Mouse (Mus musculus): ENCODE results near the gene Psd.

Psd gene

DNA sequence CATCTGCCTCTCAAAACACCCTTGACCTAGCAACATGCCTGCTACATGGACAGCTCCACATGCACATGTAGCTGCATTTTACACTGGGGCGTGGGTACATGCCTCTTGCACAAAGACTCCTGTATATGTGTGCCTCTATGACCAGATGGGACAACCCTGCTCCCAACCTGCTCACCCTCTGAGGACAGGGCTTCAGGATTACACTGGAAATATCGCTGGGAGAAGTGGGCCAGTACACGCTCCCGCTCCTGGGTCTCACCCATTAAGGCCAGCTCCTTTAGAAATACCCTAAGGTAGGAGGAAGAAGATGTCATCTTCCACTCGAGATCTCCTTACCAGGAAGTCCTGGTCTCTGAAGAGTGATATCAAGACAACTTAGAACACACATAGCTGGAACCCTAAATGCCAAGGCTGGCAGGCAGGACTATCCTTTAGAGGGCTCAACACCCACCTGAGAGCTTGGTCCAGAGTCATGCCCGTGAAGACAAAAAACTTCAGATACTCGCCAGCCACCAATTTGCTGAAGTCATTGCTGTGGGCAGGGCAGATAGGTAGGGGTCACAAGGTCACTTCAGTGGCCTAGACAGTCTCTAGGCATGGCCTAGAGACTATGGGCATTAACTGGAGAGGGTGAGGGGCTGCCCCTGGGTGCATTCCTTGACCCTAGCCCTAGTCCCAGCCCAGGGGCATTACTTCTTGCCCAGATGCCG lies 6.7 kb downstream of the Psd start:
- DNase-seq, result peak; percentile 4 to 17

DNA sequence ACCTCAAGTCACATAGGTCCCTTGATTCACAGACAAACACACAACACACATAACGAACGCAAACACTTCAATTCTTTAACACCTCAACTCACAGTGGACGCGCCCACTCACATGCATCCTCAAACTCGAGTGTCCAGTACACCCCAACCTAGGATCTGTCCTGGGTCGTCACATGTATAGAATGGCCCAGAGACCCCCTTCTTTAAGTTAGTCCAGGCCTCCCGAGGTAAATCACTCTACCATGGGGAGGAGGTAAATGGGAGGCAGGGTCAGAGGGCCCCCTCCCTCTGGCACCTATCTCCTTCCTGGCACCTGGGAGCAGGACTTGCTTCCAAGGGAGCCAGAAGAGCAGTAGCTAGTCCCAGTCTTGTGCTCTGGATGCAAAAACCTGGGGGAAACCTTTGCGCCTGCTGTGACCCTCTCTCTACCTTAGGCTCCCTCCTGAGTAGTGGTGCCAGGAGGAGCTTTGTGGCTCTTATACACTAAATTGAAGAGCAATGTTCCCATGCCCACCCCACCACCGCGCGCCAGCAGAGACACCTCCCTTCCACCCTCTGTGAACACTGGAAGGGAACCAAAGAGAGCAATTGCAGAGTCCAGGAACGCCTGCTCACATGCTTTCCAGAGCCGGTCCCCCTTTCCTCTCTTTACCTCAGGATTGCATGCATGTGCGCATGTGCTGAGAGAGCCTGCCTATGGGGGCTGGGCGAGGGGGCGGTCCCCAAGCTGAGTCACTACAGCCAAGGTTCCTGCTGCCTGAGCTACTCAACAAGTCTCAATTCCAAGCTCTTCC lies 8.2 kb downstream of the Psd start:
- peak; percentile 83 to 88 for DNase-seq

DNA sequence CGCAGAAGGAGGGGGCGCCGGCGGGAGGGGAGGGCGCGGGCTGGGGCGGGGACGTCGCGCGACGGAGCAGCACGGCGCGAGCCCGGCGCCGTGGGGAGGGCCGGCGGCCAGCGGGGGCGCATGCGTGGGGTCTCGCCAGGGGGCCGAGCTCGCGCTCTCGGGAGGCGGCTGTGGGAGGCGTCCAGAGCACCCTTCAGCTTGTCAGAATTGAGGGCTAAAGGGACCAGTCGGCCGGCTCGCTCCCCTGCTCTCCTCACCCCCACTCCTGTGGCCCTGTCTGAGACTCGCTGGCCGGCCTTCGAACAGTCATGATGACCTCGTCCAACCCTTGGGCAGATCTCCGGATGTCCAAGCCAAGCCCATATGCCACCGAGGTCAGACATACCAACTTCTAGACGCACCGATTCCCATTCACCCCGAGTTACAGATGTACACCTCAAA lies 8.9 kb downstream of the Psd start:
- peak; percentile 42 to 50 for DNase-seq

DNA sequence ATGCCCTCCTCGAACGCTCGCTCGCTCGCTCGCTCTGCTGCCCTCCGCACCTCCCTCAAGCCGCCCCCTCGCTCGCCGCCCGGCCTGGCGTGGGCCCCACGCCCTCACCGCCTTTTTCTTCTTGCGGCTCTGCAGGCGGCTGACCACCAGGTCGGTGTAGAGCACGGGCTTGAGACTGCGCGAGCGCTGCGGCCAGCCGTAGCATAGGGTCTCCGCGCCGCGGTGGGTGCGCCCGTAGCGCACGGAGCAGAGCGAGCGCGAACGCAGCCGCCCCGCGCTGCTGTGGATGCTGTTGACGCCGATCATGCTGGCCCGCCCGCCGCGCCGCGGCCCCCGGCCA lies 9.4 kb downstream of the Psd start:
- peak in 1 of 2 experiments; percentile 37 for DNase-seq

DNA sequence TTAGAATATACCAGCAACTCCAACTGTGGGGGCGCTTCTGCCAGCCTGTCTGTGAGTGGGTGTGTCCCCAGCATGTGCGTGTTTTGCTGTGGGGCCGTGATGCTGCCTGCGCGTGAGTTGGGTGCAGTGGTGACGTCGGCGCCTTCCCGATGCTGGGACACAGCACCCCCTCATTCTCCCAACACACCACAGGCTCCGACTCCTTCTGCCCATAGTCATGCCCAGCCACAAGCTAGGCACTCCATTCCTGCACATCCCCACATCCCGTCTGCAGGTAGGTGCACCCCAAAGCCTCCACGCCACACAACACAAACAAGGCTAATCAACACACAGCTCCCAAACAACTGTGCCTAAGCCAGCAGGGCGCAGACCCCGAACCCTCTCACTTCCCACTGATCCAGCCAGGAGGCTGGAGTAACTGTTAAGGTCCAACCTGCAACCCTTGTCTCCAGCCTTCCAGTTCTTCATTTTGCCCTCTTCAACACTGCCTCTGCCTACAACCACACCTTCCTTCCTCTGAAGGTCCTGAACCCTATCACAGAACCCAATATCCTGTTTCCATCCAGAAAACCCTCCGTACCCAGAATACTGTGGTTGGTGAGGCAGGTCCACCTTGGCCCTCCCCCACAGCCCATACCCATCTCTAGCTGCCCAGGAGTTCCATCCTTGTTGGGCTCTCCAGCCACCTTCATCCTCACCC lies 10.0 kb downstream of the Psd start:
- DNase-seq, result peak; percentile 12 to 13

DNA sequence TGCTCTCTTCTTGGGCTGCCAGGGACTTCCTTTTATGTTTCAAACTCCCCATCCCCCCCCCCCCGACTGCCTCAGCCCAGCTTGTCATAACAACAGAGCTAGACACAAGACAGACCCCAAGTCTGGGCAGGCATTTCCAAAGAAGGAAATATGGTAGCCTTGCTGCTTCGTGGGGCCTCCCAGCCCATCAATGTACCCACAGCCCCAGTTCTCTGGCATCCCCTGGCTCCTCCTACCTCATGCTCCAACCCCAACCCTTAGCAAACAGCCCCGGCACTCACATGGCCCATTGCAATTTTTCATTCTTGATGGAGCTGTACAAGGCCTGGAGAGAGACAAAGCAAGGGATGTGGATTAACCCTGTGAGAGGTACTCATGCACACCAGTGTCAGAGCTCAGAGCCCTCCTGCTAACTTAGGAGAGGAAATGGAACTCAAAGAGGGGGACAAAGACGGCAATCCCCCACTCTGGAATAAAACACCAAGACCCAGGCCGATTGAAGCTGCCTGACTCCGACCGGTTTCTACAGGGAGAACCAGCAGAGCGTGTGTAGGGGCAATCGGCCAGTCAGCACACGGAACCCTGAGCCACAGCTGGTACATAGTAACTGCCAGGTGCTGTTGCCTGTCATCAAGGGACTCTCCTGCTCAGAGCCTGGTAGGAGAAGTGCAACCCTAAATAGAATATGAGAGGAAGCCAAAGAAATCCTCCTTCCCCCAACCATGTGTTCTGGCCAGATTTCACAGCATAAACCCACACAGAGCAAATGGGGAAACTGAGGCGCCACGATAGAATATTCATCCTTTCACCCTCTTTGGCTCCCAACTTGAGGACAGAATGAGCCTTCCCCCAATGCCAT lies 11.0 kb downstream of the Psd start:
- DNase-seq, result peak in 1 of 2 experiments; percentile 16

DNA sequence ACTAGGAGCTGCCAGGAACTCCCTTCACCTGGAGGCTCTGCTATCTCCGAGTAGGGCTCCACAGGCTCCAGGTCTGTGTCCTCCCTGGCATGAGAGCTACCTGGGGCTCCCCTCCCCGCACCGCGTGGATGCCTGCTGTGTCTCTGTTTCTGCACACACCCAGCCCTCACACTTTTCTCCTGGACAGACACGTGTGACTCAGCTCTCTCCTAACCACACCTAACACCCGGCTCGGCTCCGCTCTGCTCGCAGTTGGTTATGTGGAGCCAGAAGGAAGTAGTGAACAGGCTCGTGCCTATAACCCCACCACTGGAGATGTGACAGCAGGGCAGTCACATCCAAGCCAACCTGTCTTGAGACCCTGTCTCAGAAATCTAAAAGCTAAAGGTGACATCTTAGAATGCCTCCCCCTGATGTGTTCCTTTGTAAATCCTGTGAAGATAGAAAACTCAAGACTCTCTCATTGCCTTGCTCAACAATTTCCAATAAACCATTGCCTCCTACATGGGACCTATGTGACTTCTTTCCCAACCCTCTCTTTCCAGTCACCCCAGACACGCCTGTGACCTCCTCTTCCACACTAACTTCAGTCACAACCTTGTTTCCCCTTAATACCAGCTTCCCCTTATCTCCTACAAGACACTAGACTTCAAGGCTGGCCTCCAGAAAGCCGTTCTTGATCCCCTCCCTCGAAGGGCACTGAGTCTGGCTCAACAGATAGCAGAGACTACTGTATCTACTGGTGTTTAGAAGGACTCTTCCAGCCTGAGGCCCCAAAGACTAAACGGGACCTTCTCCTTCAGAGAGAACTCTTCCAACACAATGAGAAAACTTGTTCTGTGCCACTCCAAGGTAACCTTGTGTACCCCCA lies 11.8 kb downstream of the Psd start:
- peak in 1 of 2 experiments; percentile 3 for DNase-seq

DNA sequence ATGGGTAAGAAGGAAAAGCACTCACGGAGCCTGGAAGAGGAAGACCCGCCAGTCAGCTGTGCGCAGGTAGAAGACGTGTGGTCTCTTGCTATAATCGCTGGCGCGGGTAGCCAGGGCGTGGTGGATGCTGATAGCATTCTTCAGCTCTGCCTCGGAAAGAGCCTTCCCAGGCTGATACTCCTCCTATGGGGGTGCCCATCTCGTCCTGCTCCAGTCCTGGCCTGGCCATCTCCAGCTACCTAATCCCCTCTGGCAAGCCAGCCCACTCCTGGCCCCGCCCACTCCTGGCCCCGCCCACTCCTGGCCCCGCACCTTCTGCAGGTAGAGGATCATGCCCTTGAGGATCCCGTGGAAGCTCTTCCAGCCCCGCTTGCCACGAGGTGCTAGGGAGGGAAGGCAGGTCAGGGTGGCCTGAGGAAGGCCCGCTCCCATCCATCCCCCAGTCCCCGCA lies 12.8 kb downstream of the Psd start:
- peak; percentile 27 to 28 for DNase-seq

DNA sequence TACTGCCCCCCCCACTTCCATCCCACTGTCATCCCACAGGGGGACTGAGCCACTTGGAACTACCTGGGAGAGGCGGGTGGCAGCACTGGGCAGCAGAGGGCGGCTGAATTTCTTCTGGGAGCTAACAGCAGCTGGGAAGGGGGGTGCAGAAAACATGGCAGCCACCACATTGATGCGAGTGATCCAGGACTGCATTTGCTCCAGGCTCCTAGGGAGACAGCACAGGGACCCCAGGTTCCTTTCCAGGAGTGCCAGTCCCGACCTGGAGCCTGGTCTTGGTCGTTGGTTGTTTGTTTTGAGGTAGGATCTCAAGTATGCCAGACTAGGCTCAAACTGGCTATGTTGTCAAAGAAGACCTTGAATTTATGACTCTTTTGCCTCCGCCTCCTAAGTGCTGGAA lies 13.4 kb downstream of the Psd start:
- DNase-seq, result no peak

DNA sequence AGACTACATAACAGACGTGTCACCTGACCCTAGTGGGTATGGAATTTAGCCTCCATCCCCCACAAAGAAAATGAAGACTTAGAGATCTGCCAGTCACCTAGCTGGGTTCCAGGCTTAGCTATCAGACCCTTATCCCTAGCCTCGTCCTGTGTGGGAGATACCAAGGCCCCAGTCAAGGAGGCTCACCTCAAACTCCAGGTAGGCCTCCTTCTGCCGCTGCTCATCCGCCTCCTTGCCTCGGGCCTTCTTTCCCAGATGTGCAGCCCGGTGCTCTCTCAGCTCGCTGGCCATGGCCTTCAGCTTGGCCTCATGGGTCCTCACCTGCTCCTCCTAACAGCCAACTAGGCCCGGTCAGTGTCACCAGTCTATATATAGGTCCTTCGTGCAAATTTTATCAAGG lies 13.8 kb downstream of the Psd start:
- DNase-seq, result no peak

DNA sequence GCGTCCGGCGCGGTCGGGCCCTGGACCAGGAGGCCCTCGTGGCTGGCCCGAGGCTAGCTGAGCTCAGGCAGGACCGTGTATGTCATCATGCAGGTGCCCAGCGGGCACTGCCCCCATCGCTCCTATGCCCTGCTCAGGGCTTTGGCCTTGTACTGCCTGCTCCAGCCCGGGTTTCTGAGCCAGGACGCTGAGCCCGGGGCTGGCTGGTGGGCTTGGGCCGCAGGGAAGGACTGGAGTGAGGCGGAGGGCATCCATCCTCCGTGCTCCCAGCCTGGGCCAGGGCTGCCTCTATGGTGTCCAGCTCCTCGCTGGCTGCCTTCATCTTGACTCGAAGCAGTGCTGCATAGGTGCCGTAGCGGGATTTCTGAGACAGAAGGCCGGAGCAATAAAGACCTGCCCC lies 14.4 kb downstream of the Psd start:
- DNase-seq, result peak in 1 of 2 experiments; percentile 7

DNA sequence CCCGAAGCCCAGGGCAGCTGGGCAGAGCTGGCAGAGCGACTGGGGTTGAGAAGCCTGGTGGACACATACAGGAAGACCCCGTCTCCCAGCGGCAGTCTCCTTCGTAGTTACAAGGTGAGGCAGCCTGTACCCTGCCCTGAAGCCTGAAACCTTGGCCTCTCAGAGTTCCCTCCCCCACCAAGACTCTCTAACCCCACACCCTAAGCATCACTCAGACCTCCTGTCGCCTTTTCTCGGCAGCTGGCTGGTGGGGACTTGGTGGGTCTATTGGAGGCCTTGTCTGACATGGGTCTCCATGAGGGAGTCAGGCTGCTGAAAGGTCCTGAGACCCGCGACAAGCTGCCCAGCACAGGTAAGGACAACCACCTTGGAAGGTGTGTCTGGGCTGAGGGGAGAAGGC lies 15.6 kb downstream of the Psd start:
- no peak for DNase-seq

DNA sequence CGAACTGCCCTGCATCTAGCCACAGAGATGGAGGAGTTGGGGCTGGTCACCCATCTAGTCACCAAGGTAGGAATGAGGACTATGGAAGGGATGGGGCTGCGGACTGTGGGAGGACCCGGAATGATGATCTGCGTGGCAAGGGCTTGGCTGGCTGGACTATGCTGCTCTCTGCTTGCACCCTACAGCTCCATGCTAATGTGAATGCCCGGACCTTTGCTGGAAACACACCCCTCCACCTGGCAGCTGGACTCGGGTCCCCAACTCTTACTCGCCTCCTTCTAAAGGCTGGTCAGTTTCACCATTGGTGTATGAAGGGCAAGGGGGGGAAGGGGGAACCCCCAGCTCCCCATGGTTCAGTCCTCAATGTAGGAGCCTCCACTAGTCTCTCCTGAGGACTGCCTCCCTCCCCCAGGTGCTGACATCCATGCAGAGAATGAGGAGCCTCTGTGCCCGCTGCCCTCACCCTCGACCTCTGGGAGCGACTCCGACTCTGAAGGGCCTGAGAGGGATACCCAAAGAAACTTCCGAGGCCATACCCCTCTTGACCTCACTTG lies 16.6 kb downstream of the Psd start:
- DNase-seq, result no peak

DNA sequence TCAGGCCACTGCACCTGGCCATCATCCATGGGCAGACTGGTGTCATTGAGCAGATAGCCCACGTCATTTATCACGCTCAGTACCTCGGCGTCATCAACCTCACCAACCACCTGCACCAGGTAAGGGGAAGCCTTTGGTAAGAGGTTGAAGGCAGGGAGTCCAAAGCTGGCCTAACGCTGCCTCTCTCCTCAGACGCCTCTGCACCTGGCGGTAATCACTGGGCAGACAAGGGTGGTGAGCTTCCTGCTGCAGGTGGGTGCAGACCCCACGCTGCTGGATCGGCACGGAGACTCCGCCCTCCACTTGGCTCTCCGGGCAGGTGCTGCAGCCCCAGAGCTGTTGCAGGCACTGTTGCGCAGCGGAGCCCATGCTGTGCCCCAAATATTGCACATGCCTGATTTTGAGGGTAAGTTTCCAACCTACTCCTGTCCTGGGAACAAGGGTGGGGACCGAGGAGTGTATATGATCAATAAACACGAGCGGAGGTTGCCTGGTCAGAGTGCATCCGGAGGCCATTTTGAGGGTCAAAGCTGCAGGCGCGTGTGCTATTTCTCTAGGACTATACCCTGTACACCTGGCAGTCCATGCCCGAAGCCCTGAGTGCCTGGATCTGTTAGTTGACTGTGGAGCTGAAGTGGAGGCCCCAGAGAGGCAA lies 17.2 kb downstream of the Psd start:
- DNase-seq, result peak in 1 of 2 experiments; percentile 16

DNA sequence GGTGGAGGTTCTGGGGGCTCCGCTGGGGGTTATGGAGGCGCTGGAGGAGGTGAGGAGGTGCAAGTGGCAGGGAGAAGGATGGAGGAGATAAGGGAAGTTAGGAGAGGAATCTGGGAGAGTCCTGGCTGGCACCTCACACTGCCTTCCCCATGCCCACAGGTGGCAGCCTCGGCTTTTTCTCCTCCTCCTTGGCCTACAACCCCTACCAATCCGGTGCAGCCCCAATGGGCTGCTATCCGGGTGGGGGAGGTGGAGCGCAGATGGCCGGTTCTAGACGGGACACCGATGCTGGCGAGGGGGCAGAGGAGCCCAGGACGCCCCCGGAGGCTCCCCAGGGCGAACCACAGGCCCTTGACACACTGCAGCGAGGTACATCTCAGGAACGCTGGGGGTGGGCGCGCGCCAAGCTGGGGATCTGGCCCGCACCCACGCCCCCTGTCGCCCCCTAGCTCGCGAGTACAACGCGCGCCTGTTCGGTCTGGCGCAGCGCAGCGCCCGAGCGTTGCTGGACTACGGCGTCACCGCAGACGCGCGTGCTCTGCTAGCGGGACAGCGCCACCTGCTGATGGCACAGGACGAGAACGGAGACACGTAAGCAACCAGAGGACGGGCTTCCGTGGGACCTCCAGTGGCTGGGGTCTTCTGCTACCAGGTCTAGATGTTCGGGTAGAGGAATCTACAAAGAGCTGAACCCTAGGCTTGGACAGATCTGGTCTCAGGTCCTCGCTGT lies 18.1 kb downstream of the Psd start:
- peak; percentile 97 for DNase-seq

DNA sequence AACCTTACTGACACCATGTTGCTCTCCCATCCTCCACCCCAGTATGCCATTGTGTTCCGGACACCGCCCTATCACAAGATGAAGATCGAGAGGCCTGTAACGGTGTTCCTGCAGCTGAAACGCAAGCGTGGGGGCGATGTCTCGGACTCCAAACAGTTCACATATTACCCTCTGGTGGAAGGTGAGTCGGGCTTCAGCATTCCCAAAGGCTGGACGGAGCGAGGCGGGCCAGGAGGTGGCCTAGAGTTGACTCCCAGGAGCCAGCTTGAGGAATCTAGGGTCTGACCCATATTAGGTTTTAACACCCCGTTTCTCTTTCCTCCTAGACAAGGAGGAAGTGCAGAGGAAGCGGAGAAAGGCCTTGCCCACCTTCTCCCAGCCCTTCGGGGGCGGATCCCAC lies 18.7 kb downstream of the Psd start:
- DNase-seq, result peak in 1 of 2 experiments; percentile 8

DNA sequence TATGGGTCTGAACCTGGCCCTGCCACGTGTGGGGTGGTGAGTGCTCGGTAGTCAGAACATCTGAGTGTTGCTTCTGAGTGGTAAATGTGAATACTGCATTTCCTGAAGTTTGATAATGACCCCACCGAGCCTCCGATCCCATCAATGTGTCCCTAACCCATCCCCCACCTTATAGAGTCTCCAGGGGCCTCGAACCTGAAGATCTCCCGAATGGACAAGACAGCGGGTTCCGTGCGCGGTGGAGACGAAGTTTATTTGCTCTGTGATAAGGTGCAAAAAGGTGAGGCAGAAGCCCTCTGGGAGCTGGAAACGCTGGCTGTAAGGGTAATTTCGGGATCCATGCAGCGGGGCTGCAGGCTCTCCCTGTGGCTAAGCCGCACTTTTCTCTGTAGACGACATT lies 19.2 kb downstream of the Psd start:
- peak in 1 of 2 experiments; percentile 20 for DNase-seq

DNA sequence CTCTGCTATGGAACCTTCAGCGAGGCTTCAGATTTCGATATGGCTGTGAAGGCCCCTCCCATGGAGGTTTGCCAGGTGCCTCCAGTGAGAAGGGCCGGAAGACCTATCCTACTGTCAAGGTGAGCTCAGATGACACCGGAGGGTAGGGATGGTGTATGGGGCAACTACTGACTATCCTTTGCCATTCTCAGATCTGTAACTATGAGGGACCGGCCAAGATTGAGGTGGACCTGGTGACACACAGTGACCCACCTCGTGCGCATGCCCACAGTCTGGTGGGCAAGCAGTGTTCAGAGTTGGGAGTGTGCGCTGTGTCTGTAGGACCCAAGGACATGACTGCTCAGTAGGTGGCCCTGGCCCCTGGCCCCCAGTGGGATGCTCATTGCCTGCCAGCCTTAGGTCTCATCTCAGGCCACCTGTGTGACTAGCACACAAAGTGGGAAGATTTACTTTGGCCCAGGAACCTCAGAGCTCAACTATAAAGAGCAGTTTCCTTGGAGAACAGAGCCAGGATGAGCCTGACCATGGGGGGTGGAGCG lies 20.1 kb downstream of the Psd start:
- DNase-seq, result no peak

DNA sequence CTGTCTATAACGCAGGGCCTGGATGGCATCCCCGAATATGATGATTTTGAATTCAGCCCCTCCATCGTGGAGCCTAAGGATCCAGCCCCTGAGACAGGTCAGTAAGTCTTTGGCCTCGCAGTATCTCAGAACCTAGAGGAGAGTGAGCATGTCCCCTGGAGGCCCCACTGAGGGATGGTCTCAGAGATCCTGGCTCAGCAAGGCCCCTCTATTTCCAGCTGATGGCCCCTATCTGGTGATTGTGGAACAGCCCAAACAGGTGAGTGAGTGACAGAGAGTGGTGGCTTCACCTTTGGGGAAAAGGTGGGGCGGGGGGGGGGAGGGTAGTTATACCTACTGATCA lies 20.7 kb downstream of the Psd start:
- DNase-seq, result no peak
